Mouse (Mus musculus) heart, embryonic 16.5 days (tissue): ENCODE results near the gene Lmo4. TPM values are rescaled to one million over a fixed set of nuclear protein-coding genes. Genes with fewer than 3 reads are reported as not detected.
A peak's percentile ranks its signal among the peaks of the same experiment; 100 is the strongest.

Source experiments
- ATAC-seq: fragments of 200-750 bp; cut with Nextera tagmentation; replicated peaks from 2 replicates; pipeline ENCODE4 v1.8.0; 2017; ENCODE audit warnings: moderate number of reproducible peaks; ENCODE audit not compliant: insufficient read depth, low FRiP score; ENCODE audit errors: extremely low read depth
- H3K27ac ChIP-seq: fragments of 300-500 bp; sonication (generic); 2 replicates; pipeline ENCODE4 v1.5.1; 2014; ENCODE audit warnings: mild to moderate bottlenecking, low read length, control low read depth, moderate library complexity
- H3K27me3 ChIP-seq: fragments of 300-500 bp; sonication (generic); 2 replicates; pipeline ENCODE4 v1.6.1; 2014; ENCODE audit warnings: low read length, mixed read lengths; ENCODE audit not compliant: control insufficient read depth, insufficient read depth
- H3K36me3 ChIP-seq: fragments of 300-500 bp; sonication (generic); 2 replicates; pipeline ENCODE4 v1.6.1; 2014; ENCODE audit not compliant: control insufficient read depth, insufficient read depth
- H3K4me1 ChIP-seq: fragments of 300-500 bp; sonication (generic); 2 replicates; pipeline ENCODE4 v1.6.1; 2014; ENCODE audit warnings: low read length, mixed read lengths; ENCODE audit not compliant: control insufficient read depth, insufficient read depth
- H3K4me2 ChIP-seq: fragments of 300-500 bp; sonication (generic); 2 replicates; pipeline ENCODE4 v1.6.1; 2014; ENCODE audit warnings: low read depth, mild to moderate bottlenecking, control low read depth, low read length
- H3K4me3 ChIP-seq: fragments of 300-500 bp; sonication (generic); 2 replicates; pipeline ENCODE4 v1.5.1; 2014; ENCODE audit warnings: mild to moderate bottlenecking, control low read depth, low read length
- H3K9ac ChIP-seq: fragments of 300-500 bp; sonication (generic); 2 replicates; pipeline ENCODE4 v1.6.1; 2014; ENCODE audit warnings: low read length, control low read depth
- H3K9me3 ChIP-seq: fragments of 300-500 bp; sonication (generic); replicated peaks from 2 replicates; pipeline ENCODE4 v1.6.1; 2016; ENCODE audit warnings: low read length; ENCODE audit not compliant: control insufficient read depth
- WGBS: fragments of 180-500 bp; shearing (Covaris S2); extraction: QIAGEN DNeasy Blood & Tissue Kit; methylation state at CpG from one replicate; pipeline ENCODE4 v1.1.7; 2014; 5-methylcytosine and 5-hydroxymethylcytosine counted together
- polyA plus RNA-seq: library from polyadenylated mRNA; unstranded; fragments of >200 nt; fragmentation: Nextera tagmentation; extraction: Ambion mirVana; gene quantifications from 2 replicates; pipeline ENCODE4 v1.2.1, GENCODE M21; 2015

Gene Lmo4
- polyA plus RNA-seq, 1 experiment from 2014 or later: 46.8 TPM

DNA sequence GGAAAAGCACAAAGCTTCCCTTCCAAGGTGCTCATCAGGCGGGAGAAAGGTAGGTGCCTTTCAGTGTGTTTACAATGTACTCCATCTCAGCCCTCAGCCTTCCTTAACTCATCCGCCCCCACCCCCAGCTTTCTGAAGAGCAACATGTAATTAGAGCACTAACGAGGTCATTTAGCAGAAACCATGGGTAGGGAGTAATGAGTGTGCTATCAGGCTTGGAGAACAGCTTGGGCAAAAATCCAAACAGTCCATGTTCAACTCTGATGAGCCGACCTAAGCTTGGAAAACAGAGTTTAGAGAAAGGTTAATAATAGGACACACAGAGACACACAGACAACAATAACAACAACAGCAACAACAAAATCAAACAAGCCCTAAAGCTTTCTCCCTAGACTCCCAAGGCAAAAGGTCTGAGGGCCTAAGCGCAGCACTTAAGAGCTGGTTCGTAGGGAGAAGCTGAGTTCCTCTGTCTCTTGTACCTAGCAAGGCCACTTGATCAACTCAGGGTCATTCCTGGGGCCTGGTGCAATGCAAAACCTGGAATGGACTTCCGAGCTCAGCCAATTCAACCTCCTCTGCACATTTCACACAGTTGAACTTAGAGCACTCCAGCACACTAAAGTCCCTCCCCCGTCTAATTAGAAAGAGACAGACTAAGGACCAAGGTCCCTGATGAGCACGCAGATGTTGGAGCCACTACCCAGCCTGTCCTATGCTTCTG, 40.2 kb downstream of the Lmo4 start:
- Histone ChIP-seq H3K27me3 (no peaks in the 10 kb centered on the region), H3K9ac (no peak overlapping the region), H3K4me2 (peak overlapping the region; percentile 30; the same call in 1 of the 2 replicates), H3K4me3 (no peak overlapping the region), H3K27ac (peak overlapping the region; percentile 54; the same call in 1 of the 2 replicates), H3K9me3 (no peaks in the 10 kb centered on the region), H3K4me1 (peaks cover 14% of the 10 kb centered on the region), H3K36me3 (no peaks in the 10 kb centered on the region)
- WGBS: 51% methylated on average over 9 of the region's 9 CpGs
- ATAC-seq: peak; percentile 52; the same call in 1 of the 2 replicates

DNA sequence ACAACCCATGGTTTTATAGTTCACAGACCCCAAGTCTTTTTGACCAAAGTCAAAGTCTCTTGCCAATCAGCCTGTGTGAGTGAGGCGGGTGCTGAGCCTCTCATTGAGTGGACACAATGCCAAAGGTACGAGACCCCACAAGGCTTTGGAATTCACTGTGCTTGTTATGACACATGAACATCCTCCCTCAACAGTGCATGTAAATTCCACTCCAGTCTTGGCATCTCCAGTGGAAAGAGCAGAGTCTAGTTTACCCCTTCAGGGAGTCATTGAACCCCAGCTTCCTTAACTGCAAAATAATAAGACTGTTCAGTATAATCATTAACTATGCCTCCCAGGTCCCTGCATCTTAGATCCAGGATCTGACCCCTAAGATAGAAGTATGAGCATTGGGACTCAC, 41.3 kb downstream of the Lmo4 start:
- no peaks in the 10 kb centered on the region for H3K36me3 ChIP-seq
- no peak for ATAC-seq
- 86% methylated on average over 2 of the region's 2 CpGs for WGBS
- no peak overlapping the region for H3K27ac ChIP-seq
- no peaks in the 10 kb centered on the region for H3K27me3 ChIP-seq
- H3K9ac ChIP-seq: no peak overlapping the region
- peaks cover 14% of the 10 kb centered on the region for H3K4me1 ChIP-seq
- no peaks in the 10 kb centered on the region for H3K9me3 ChIP-seq
- no peak overlapping the region for H3K4me2 ChIP-seq
- H3K4me3 ChIP-seq: no peak overlapping the region

DNA sequence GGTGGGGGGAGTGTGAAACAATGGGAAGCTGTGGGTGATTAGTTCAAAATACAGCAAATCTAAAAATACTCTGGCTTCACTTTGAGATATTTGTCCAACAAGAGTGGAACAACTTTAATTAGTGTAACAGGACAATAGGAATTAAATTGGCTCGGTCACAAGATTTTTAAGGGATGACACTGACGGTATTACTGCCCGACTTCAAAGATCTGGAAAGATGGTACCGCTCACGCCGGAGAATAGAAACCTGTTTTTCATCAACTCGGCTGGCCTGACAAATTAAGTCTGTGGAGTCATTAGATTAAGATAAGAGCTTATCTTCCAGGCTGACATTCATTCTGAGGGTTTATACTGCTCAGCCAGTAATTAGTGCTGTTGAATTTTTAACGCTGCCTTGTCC, 42.9 kb downstream of the Lmo4 start:
- no peak for ATAC-seq
- Histone ChIP-seq H3K27ac (no peak overlapping the region), H3K27me3 (no peaks in the 10 kb centered on the region), H3K9me3 (no peaks in the 10 kb centered on the region), H3K4me3 (no peak overlapping the region), H3K9ac (no peak overlapping the region), H3K4me2 (peak overlapping the region; percentile 17; the same call in 1 of the 2 replicates), H3K4me1 (peaks cover 14% of the 10 kb centered on the region), H3K36me3 (no peaks in the 10 kb centered on the region)
- 21% methylated on average over 8 of the region's 8 CpGs for WGBS

- peaks cover 14% of the 10 kb centered on the region for H3K4me1 ChIP-seq
- H3K4me2 ChIP-seq: no peak overlapping the region
- no peak overlapping the region for H3K9ac ChIP-seq
- no peaks in the 10 kb centered on the region for H3K27me3 ChIP-seq
- H3K4me3 ChIP-seq: no peak overlapping the region
- no peaks in the 10 kb centered on the region for H3K36me3 ChIP-seq
- no peak for ATAC-seq
- H3K27ac ChIP-seq: peak overlapping the region; percentile 1
- H3K9me3 ChIP-seq: no peaks in the 10 kb centered on the region
- WGBS: 49% methylated on average over 2 of the region's 2 CpGs
These were observed 43.8 kb downstream of the Lmo4 start for GRCm38 (mm10) chr3:144161261-144161660.

DNA sequence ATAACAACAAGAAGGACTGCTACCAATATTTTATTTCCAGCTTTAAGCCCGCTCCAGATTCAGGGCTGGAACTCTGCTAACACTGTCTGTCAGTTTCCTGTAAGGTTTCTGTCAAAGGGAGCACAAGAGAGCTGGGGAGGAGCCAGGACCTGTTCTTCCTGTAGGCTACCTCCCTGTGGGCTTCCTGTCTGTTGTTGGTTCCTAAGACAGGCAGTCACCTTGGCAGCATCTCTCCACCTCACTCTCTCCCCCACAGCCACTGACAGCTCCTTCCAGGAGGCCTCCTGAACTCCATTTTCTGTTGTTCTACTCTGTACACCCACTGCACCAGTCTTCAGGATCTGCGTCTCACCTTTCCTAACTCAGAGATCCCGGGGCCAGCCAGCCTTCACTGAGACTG, 49.3 kb downstream of the Lmo4 start:
- Histone ChIP-seq H3K4me1 (no peaks in the 10 kb centered on the region), H3K27me3 (no peaks in the 10 kb centered on the region), H3K9ac (no peak overlapping the region), H3K9me3 (no peaks in the 10 kb centered on the region), H3K4me3 (no peak overlapping the region), H3K36me3 (no peaks in the 10 kb centered on the region), H3K27ac (no peak overlapping the region), H3K4me2 (no peak overlapping the region)
- no peak for ATAC-seq
- 60% methylated on average over 3 of the region's 3 CpGs for WGBS

- Histone ChIP-seq H3K36me3 (no peaks in the 10 kb centered on the region), H3K27me3 (no peaks in the 10 kb centered on the region), H3K9me3 (no peaks in the 10 kb centered on the region), H3K4me2 (no peak overlapping the region), H3K4me1 (no peaks in the 10 kb centered on the region), H3K27ac (no peak overlapping the region), H3K9ac (no peak overlapping the region), H3K4me3 (no peak overlapping the region)
- WGBS: 59% methylated on average over 2 of the region's 2 CpGs
- no peak for ATAC-seq
These were observed 51.6 kb downstream of the Lmo4 start for GRCm38 (mm10) chr3:144153395-144153794.

DNA sequence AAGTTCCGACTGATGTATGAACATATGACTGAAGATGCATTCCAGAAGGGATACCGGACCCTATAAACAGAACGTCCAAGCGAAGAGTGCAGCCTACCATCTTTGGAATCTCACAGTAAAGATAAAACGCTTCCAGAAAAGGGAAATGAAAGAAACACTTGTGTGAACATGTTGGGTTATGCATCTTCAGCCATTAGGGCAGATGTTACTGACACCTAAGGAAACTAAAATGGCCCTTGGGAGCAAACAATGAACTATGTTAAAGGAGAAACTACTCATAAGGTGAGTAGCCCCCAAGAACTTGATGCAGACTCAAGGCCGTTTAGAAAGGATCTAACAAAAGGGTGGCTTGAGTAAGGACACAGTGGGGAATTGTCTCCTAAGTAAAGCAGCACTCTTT, 54.0 kb downstream of the Lmo4 start:
- 76% methylated on average over 6 of the region's 6 CpGs for WGBS

GRCm38 (mm10) chr3:144148234-144148633, 56.8 kb downstream of the Lmo4 start:
- 88% methylated on average over 3 of the region's 3 CpGs for WGBS
- H3K4me1 ChIP-seq: no peaks in the 10 kb centered on the region
- no peaks in the 10 kb centered on the region for H3K9me3 ChIP-seq
- no peak overlapping the region for H3K9ac ChIP-seq
- no peak for ATAC-seq
- H3K36me3 ChIP-seq: no peaks in the 10 kb centered on the region
- no peak overlapping the region for H3K4me3 ChIP-seq
- no peak overlapping the region for H3K4me2 ChIP-seq
- H3K27ac ChIP-seq: no peak overlapping the region
- no peaks in the 10 kb centered on the region for H3K27me3 ChIP-seq

More for the DNA sequence above, 54.0 kb downstream of the Lmo4 start:
- no peak overlapping the region for H3K9ac ChIP-seq
- no peak overlapping the region for H3K27ac ChIP-seq
- no peak overlapping the region for H3K4me2 ChIP-seq
- H3K4me3 ChIP-seq: no peak overlapping the region
- ATAC-seq: no peak
- no peaks in the 10 kb centered on the region for H3K4me1 ChIP-seq
- H3K27me3 ChIP-seq: no peaks in the 10 kb centered on the region
- no peaks in the 10 kb centered on the region for H3K9me3 ChIP-seq
- H3K36me3 ChIP-seq: no peaks in the 10 kb centered on the region

- no peak overlapping the region for H3K27ac ChIP-seq
- no peaks in the 10 kb centered on the region for H3K27me3 ChIP-seq
- H3K4me3 ChIP-seq: no peak overlapping the region
- H3K9me3 ChIP-seq: no peaks in the 10 kb centered on the region
- H3K36me3 ChIP-seq: no peaks in the 10 kb centered on the region
- 82% methylated on average over 3 of the region's 3 CpGs for WGBS
- H3K4me1 ChIP-seq: 0 out of 2 replicates have a peak, but pooled peaks cover 2% of the 10 kb centered on the region
- no peak for ATAC-seq
- no peak overlapping the region for H3K4me2 ChIP-seq
- H3K9ac ChIP-seq: no peak overlapping the region
These were observed 57.8 kb downstream of the Lmo4 start for GRCm38 (mm10) chr3:144147244-144147643.
